20 mouse cellular contexts compared by ENCODE assay signal in genomic region chr5:113300148-113300889, GRCm38 (mm10). TPM values are rescaled to one million over a fixed set of nuclear protein-coding genes. Genes with fewer than 3 reads are reported as not detected.
A peak's percentile ranks its signal among the peaks of the same experiment; 100 is the strongest.
DNase-seq lines count a peak whose midpoint lies in the region; ATAC-seq and TF ChIP-seq lines count a peak whose summit lies in the region.
"Had no signal": no experiment of that assay in that cellular context is flagged by ENCODE, and none has a peak within 500 bp of the region (broad histone marks: within the 10 kb centered on the region; RNA-seq: fewer than 3 reads in every experiment).

No protein-coding gene starts in this region.

- no peak for TF ChIP-seq EP300 in liver, postnatal 0 days (IDR thresholded peaks at IDR 0.05; ENCODE audit: low read depth)

- 58% methylated on average over 22 of the region's 22 CpGs for WGBS in liver, embryonic 16.5 days (ENCODE audit: insufficient replicate concordance)
- 58% methylated on average over 22 of the region's 22 CpGs for WGBS in liver, embryonic 11.5 days
- whole genome bisulfite sequencing in stomach, embryonic 16.5 days: 51% methylated on average over 22 of the region's 22 CpGs
- WGBS in liver, postnatal 0 days (ENCODE audit: insufficient replicate concordance): 58% methylated on average over 22 of the region's 22 CpGs

- no peaks in the 10 kb centered on the region for H3K27me3 ChIP-seq in liver, embryonic 16.5 days (ENCODE audit: control insufficient read depth, insufficient read depth, low read depth, low read length)
- H3K27me3 ChIP-seq in liver, embryonic 11.5 days (replicated peaks; ENCODE audit: control insufficient read depth, insufficient read depth, low read length): peaks cover 19% of the 10 kb centered on the region
- no peaks in the 10 kb centered on the region for H3K27me3 ChIP-seq in stomach, embryonic 16.5 days (ENCODE audit: control insufficient read depth, insufficient read depth, low read length)
- H3K27me3 ChIP-seq in liver, postnatal 0 days (ENCODE audit: insufficient read depth, low read length): no peaks in the 10 kb centered on the region

- 0 out of 2 replicates have a peak overlapping the region, but pooled peaks have one; percentile 7 for H3K4me2 ChIP-seq in liver, embryonic 16.5 days (ENCODE audit: low read depth, low read length)
- no peak overlapping the region for H3K4me2 ChIP-seq in liver, embryonic 11.5 days
- H3K4me2 ChIP-seq in stomach, embryonic 16.5 days (ENCODE audit: low read depth, low read length): no peak overlapping the region
- no peak overlapping the region for H3K4me2 ChIP-seq in liver, postnatal 0 days (ENCODE audit: low read depth, low read length)
- H3K4me2 ChIP-seq: heart, embryonic 13.5 days; hindbrain, embryonic 12.5 days; neural tube, embryonic 13.5 days had no signal

- no peak overlapping the region for H3K9ac ChIP-seq in liver, embryonic 16.5 days (ENCODE audit: low read depth, low read length)
- no peak overlapping the region for H3K9ac ChIP-seq in liver, embryonic 11.5 days (ENCODE audit: low read depth, low read length)
- H3K9ac ChIP-seq in stomach, embryonic 16.5 days (ENCODE audit: low read length): no peak overlapping the region
- no peak overlapping the region for H3K9ac ChIP-seq in liver, postnatal 0 days (replicated peaks)
- H3K9ac ChIP-seq: heart, embryonic 13.5 days; hindbrain, embryonic 12.5 days; liver, embryonic 14.5 days had no signal

- no peaks in the 10 kb centered on the region for H3K4me1 ChIP-seq in liver, embryonic 16.5 days (ENCODE audit: control insufficient read depth, low read depth, low read length)
- no peaks in the 10 kb centered on the region for H3K4me1 ChIP-seq in liver, embryonic 11.5 days (replicated peaks; ENCODE audit: control insufficient read depth, insufficient read depth, low read length)
- peaks cover 5% of the 10 kb centered on the region; the same call in 1 of the 2 replicates for H3K4me1 ChIP-seq in stomach, embryonic 16.5 days (ENCODE audit: control insufficient read depth, insufficient read depth, low read length)
- H3K4me1 ChIP-seq in liver, postnatal 0 days (ENCODE audit: insufficient read depth): no peaks in the 10 kb centered on the region

- H3K9me3 ChIP-seq in liver, embryonic 16.5 days (replicated peaks; ENCODE audit: control insufficient read depth, low read length): no peaks in the 10 kb centered on the region
- H3K9me3 ChIP-seq in liver, embryonic 11.5 days (ENCODE audit: control insufficient read depth, low read length): no peaks in the 10 kb centered on the region
- no peaks in the 10 kb centered on the region for H3K9me3 ChIP-seq in stomach, embryonic 16.5 days (replicated peaks; ENCODE audit: control insufficient read depth, low read length)
- H3K9me3 ChIP-seq in liver, postnatal 0 days (ENCODE audit: low read length): no peaks in the 10 kb centered on the region
- H3K9me3 ChIP-seq: heart, embryonic 13.5 days; hindbrain, embryonic 12.5 days; neural tube, embryonic 13.5 days had no signal

- no peak for TF ChIP-seq CTCF in liver, postnatal 0 days (IDR thresholded peaks at IDR 0.05; ENCODE audit: low read depth)

- no peak overlapping the region for H3K27ac ChIP-seq in liver, embryonic 16.5 days (ENCODE audit: low read length)
- H3K27ac ChIP-seq in liver, embryonic 11.5 days (ENCODE audit: low read depth, low read length): no peak overlapping the region
- H3K27ac ChIP-seq in stomach, embryonic 16.5 days (ENCODE audit: low read length): peak overlapping the region; percentile 33; the same call in 1 of the 2 replicates
- no peak overlapping the region for H3K27ac ChIP-seq in liver, postnatal 0 days (ENCODE audit: low read depth)
- H3K27ac ChIP-seq: heart, embryonic 13.5 days; hindbrain, embryonic 12.5 days; liver, embryonic 14.5 days; neural tube, embryonic 13.5 days had no signal

- no peaks in the 10 kb centered on the region for H3K36me3 ChIP-seq in liver, embryonic 16.5 days (ENCODE audit: control insufficient read depth, insufficient read depth)
- H3K36me3 ChIP-seq in liver, embryonic 11.5 days (ENCODE audit: control insufficient read depth, insufficient read depth, low read length): no peaks in the 10 kb centered on the region
- H3K36me3 ChIP-seq in stomach, embryonic 16.5 days (ENCODE audit: control insufficient read depth, insufficient read depth, low read length): no peaks in the 10 kb centered on the region
- H3K36me3 ChIP-seq in liver, postnatal 0 days (replicated peaks; ENCODE audit: insufficient read depth, low read length): no peaks in the 10 kb centered on the region
- H3K36me3 ChIP-seq: G1E; heart, embryonic 13.5 days; hindbrain, embryonic 12.5 days had no signal

- H3K4me3 ChIP-seq in liver, embryonic 16.5 days (ENCODE audit: low read depth, low read length): no peak overlapping the region
- H3K4me3 ChIP-seq in liver, embryonic 11.5 days (ENCODE audit: low read depth, low read length): no peak overlapping the region
- no peak overlapping the region for H3K4me3 ChIP-seq in stomach, embryonic 16.5 days (replicated peaks; ENCODE audit: low read length)
- no peak overlapping the region for H3K4me3 ChIP-seq in liver, postnatal 0 days (ENCODE audit: low read depth, low read length)
- H3K4me3 ChIP-seq: heart, embryonic 13.5 days; hindbrain, embryonic 12.5 days; neural tube, embryonic 13.5 days had no signal

- no peak for ATAC-seq in liver, embryonic 16.5 days (ENCODE audit: low read depth)
- ATAC-seq in liver, embryonic 11.5 days (replicated peaks; ENCODE audit: low FRiP score): no peak
- ATAC-seq in stomach, embryonic 16.5 days (ENCODE audit: insufficient read depth, low FRiP score): 0 out of 2 replicates have a peak, but pooled peaks have one; percentile 33
- ATAC-seq in liver, postnatal 0 days: no peak
- ATAC-seq: midbrain, embryonic 16.5 days had no signal

- DNase-seq in cerebellum, adult 9-10 months: peak; percentile 46
- DNase-seq in cerebellum, postnatal 25 days: no peak
- DNase-seq in liver, embryonic 11.5 days (ENCODE audit: low spot score): no peak
- peak; percentile 30 to 95 for DNase-seq in left cerebral cortex, adult 8-10 months (ENCODE audit: low spot score in 2 of 2)
- no peak for DNase-seq in urinary bladder, postnatal 10 days (ENCODE audit: low spot score)
- no peak for DNase-seq in liver, postnatal 0 days
- DNase-seq: cerebellum, adult 11 months; gastrocnemius, postnatal 10 days; kidney, postnatal 10 days had no signal

RNA-seq across cellular contexts. Expression of gene Sgsm1, which starts 10.3 kb away (rescaled TPM):
- 1.6 and 2.0 TPM in 2 replicates for polyA plus RNA-seq in liver, embryonic 16.5 days (2015; fragmentation: Nextera tagmentation; extraction: Ambion mirVana)
- polyA plus RNA-seq in liver, embryonic 11.5 days (2014; fragmentation: Nextera tagmentation; extraction: Ambion mirVana): 4.9 TPM in 2 replicates
- 100 to 1,000 TPM in 3 of 4 experiments, 10 to 100 TPM in 1; 84.7 to 123 (median 111) TPM for total RNA-seq in left cerebral cortex, adult 8-10 months (2022)
- 7.1 and 7.4 TPM in 2 replicates for polyA plus RNA-seq in stomach, embryonic 16.5 days (2015; fragmentation: Nextera tagmentation; extraction: Ambion mirVana)
- 0.45 and 0.49 TPM in 2 replicates for polyA plus RNA-seq in liver, postnatal 0 days (2015; fragmentation: Nextera tagmentation; extraction: Ambion mirVana)
- polyA plus RNA-seq: G1E had no signal

RNA-seq across cellular contexts. Expression of gene Aym1, which starts 56.8 kb away (rescaled TPM):
- polyA plus RNA-seq in liver, embryonic 16.5 days (2015; fragmentation: Nextera tagmentation; extraction: Ambion mirVana): not detected in 2 replicates
- polyA plus RNA-seq in liver, embryonic 11.5 days (2014; fragmentation: Nextera tagmentation; extraction: Ambion mirVana): not detected in 2 replicates
- total RNA-seq in left cerebral cortex, adult 8-10 months (2022): not detected
- not detected in 2 replicates for polyA plus RNA-seq in stomach, embryonic 16.5 days (2015; fragmentation: Nextera tagmentation; extraction: Ambion mirVana)
- polyA plus RNA-seq in liver, postnatal 0 days (2015; fragmentation: Nextera tagmentation; extraction: Ambion mirVana): not detected in 2 replicates
- total RNA-seq: adrenal gland, postnatal 4 days; G1E; gastrocnemius, postnatal 10 days; left cerebral cortex, postnatal 10 days had no signal
- polyA plus RNA-seq: embryonic facial prominence, embryonic 11.5 days; G1E; heart, embryonic 13.5 days; hindbrain, embryonic 12.5 days; liver, embryonic 14.5 days; midbrain, embryonic 16.5 days; neural tube, embryonic 13.5 days had no signal

Comparison
In these comparisons a context has a peak if more than half of its experiments do, and no peak if none do; other contexts are left out.
1. DNase-seq: peak in cerebellum, adult 9-10 months (single experiment) and left cerebral cortex, adult 8-10 months (2 of 2); none in cerebellum, postnatal 25 days (0 of 2), liver, embryonic 11.5 days (single experiment), urinary bladder, postnatal 10 days (single experiment) and liver, postnatal 0 days (single experiment).